Mouse (Mus musculus) myocyte (in vitro differentiated cells): ENCODE measurements around the gene 1700023F06Rik. TPM values are rescaled to one million over a fixed set of nuclear protein-coding genes. Genes with fewer than 3 reads are reported as not detected.

Experiments used
- H3K27me3 ChIP-seq: one replicate; pipeline ENCODE4 v1.6.1; 2011; ENCODE audit not compliant: control insufficient read depth, insufficient read depth, insufficient read length
- H3K36me3 ChIP-seq: one replicate; pipeline ENCODE4 v1.6.1; 2011; ENCODE audit not compliant: control insufficient read depth, insufficient read depth
- H3K4me2 ChIP-seq: one replicate; pipeline ENCODE4 v1.6.1; 2011; ENCODE audit warnings: low read depth, control low read depth
- H3K4me3 ChIP-seq: one replicate; pipeline ENCODE4 v1.5.1; 2011; ENCODE audit warnings: mild to moderate bottlenecking, control low read depth, moderate library complexity
- H3K79me2 ChIP-seq: one replicate; pipeline ENCODE4 v1.6.1; 2011; ENCODE audit not compliant: control insufficient read depth, insufficient read depth
- H3ac ChIP-seq: one replicate; pipeline ENCODE4 v1.6.1; 2011; ENCODE audit not compliant: control insufficient read depth, insufficient read length
- CEBPB ChIP-seq: IDR thresholded peaks from 2 replicates; pipeline ENCODE4 v1.6.1; 2011; ENCODE audit warnings: mild to moderate bottlenecking, moderate library complexity; ENCODE audit not compliant: poor library complexity, insufficient read depth, severe bottlenecking
- E2F4 ChIP-seq: IDR thresholded peaks from one replicate; pipeline ENCODE4 v1.6.1; 2011; ENCODE audit warnings: mild to moderate bottlenecking, control low read depth, moderate library complexity; ENCODE audit not compliant: insufficient read depth
- MAX ChIP-seq: IDR thresholded peaks from one replicate; pipeline ENCODE4 v1.6.1; 2011; ENCODE audit warnings: low read depth, mild to moderate bottlenecking, control low read depth
- MYOD1 ChIP-seq, 3 experiments: IDR thresholded peaks; one replicate each; pipeline ENCODE4 v1.6.1; 2011; ENCODE audit warnings: control low read depth in 2 of 3, low read depth in 2 of 3, mild to moderate bottlenecking in 2 of 3, moderate library complexity in 1 of 3; ENCODE audit not compliant: insufficient read length in 2 of 3, control insufficient read depth in 1 of 3
- MYOG ChIP-seq, 3 experiments: IDR thresholded peaks; one replicate each; pipeline ENCODE4 v1.6.1; 2011; ENCODE audit warnings: control low read depth in 2 of 3, low read depth in 2 of 3, mild to moderate bottlenecking in 2 of 3; ENCODE audit not compliant: insufficient read length in 2 of 3, control insufficient read depth in 1 of 3, insufficient read depth in 1 of 3
- POLR2A ChIP-seq: IDR thresholded peaks from one replicate; pipeline ENCODE4 v1.6.1; 2011; ENCODE audit warnings: low read depth, mild to moderate bottlenecking, control low read depth, moderate library complexity; ENCODE audit not compliant: insufficient read length
- POLR2AphosphoS2 ChIP-seq: IDR thresholded peaks from one replicate; pipeline ENCODE4 v1.6.1; 2011; ENCODE audit warnings: low read depth, control low read depth; ENCODE audit not compliant: insufficient read length
- REST ChIP-seq: IDR thresholded peaks from one replicate; pipeline ENCODE4 v1.6.1; 2011; ENCODE audit warnings: mild to moderate bottlenecking, control low read depth, moderate library complexity; ENCODE audit not compliant: insufficient read depth, insufficient read length
- SRF ChIP-seq: IDR thresholded peaks from one replicate; pipeline ENCODE4 v1.6.1; 2011; ENCODE audit warnings: low read depth; ENCODE audit not compliant: control insufficient read depth, insufficient read length
- TCF12 ChIP-seq: IDR thresholded peaks from one replicate; pipeline ENCODE4 v1.6.1; 2011; ENCODE audit warnings: mild to moderate bottlenecking, control low read depth; ENCODE audit not compliant: poor library complexity, insufficient read depth, severe bottlenecking
- TCF3 ChIP-seq: IDR thresholded peaks from one replicate; pipeline ENCODE4 v1.6.1; 2011; ENCODE audit warnings: low read depth, control low read depth; ENCODE audit not compliant: insufficient read length
- USF1 ChIP-seq: IDR thresholded peaks from one replicate; pipeline ENCODE4 v1.6.1; 2011; ENCODE audit warnings: low read depth, mild to moderate bottlenecking, control low read depth, moderate library complexity
- polyA plus RNA-seq: library from polyadenylated mRNA; unstranded; fragments of >200 nt; fragmentation: generic; extraction: Trizol; gene quantifications from one replicate; pipeline ENCODE4 v1.2.1, GENCODE M21; 2012; ENCODE audit warnings: missing spikeins

1700023F06Rik gene
- polyA plus RNA-seq, 1 experiment: not detected

- TF ChIP-seq E2F4 (no peak), POLR2AphosphoS2 (peak; percentile 27)
- Histone ChIP-seq H3K27me3 (no peaks in the 10 kb centered on the region), H3K36me3 (peaks cover 29% of the 10 kb centered on the region), H3K4me2 (no peak overlapping the region), H3K79me2 (no peaks in the 10 kb centered on the region), H3K4me3 (no peak overlapping the region), H3ac (no peak overlapping the region)
Measured at GRCm38 (mm10) chr11:103219259-103219658, 10.9 kb upstream of the 1700023F06Rik start.

DNA sequence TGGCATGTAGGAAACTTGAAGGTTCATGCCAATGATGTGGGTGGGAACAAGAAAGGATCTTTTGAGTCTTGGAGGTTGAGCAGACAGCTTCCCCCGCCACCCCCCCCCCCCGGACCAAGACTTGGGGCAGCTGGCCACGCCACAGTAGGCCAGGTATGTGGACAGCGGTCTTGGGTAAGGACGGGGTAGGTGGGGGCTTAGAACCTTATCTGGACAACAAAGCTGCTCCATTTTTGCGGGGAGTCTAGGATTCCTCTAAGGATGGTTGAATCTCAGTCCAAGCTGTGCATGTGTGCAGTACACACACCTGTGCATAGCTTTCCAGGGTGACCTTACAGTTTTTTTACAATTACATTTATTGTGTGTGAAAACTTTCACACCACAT, 10.2 kb upstream of the 1700023F06Rik start:
- Histone ChIP-seq H3K4me2 (peak overlapping the region; percentile 12), H3K36me3 (peaks cover 21% of the 10 kb centered on the region), H3K79me2 (no peaks in the 10 kb centered on the region), H3K27me3 (no peaks in the 10 kb centered on the region), H3K4me3 (no peak overlapping the region), H3ac (no peak overlapping the region)
- TF ChIP-seq MYOG (IDR thresholded peaks at IDR 0.05; ENCODE audit: control insufficient read depth in 1 of 3, insufficient read depth in 1 of 3, insufficient read length in 2 of 3, low read depth in 2 of 3) (no peak), POLR2A (peak; percentile 3)

- no peaks in the 10 kb centered on the region for H3K79me2 ChIP-seq
- no peaks in the 10 kb centered on the region for H3K27me3 ChIP-seq
- no peak within 1 kb of the TSS for H3ac ChIP-seq
- H3K4me2 ChIP-seq: peak within 1 kb of the TSS; percentile 46
- peaks cover 21% of the 10 kb centered on the region for H3K36me3 ChIP-seq
- peak; percentile 80 for TF ChIP-seq POLR2AphosphoS2
- peak in 2 of 3 experiments; percentile 94 for TF ChIP-seq MYOG (IDR thresholded peaks at IDR 0.05; ENCODE audit: control insufficient read depth in 1 of 3, insufficient read depth in 1 of 3, insufficient read length in 2 of 3, low read depth in 2 of 3)
- TF ChIP-seq USF1: no peak
- no peak for TF ChIP-seq CEBPB
- TF ChIP-seq MYOD1 (IDR thresholded peaks at IDR 0.05; ENCODE audit: control insufficient read depth in 1 of 3, insufficient read length in 2 of 3, low read depth in 2 of 3): peak in 2 of 3 experiments; percentile 92 to 96
- peak; percentile 29 for TF ChIP-seq POLR2A
- TF ChIP-seq MAX: no peak
- no peak for TF ChIP-seq REST
- no peak for TF ChIP-seq TCF12
- TF ChIP-seq E2F4: no peak
- TF ChIP-seq TCF3: peak; percentile 39
- no peak within 1 kb of the TSS for H3K4me3 ChIP-seq
Measured at GRCm38 (mm10) chr11:103217790-103218516, 9.6 kb upstream of the 1700023F06Rik start, which contains the start of gene Spata32. TSS of gene Spata32 (minus strand) at chr11:103218432.

GRCm38 (mm10) chr11:103215355-103215754, 7.0 kb upstream of the 1700023F06Rik start:
- Histone ChIP-seq H3K36me3 (peaks cover 5% of the 10 kb centered on the region), H3ac (no peak overlapping the region), H3K4me2 (no peak overlapping the region), H3K27me3 (no peaks in the 10 kb centered on the region), H3K4me3 (no peak overlapping the region), H3K79me2 (no peaks in the 10 kb centered on the region)
- TF ChIP-seq MYOD1 (IDR thresholded peaks at IDR 0.05; ENCODE audit: control insufficient read depth in 1 of 3, insufficient read length in 2 of 3, low read depth in 2 of 3) (no peak), TCF3 (no peak), E2F4 (no peak), POLR2A (no peak), REST (no peak), MYOG (IDR thresholded peaks at IDR 0.05; ENCODE audit: control insufficient read depth in 1 of 3, insufficient read depth in 1 of 3, insufficient read length in 2 of 3, low read depth in 2 of 3) (no peak), CEBPB (no peak), USF1 (no peak), SRF (no peak), MAX (no peak), POLR2AphosphoS2 (no peak), TCF12 (no peak)

GRCm38 (mm10) chr11:103213712-103214111, 5.4 kb upstream of the 1700023F06Rik start:
- no peak overlapping the region for H3ac ChIP-seq
- no peak for TF ChIP-seq POLR2A
- H3K4me2 ChIP-seq: no peak overlapping the region
- H3K4me3 ChIP-seq: no peak overlapping the region
- peaks cover 11% of the 10 kb centered on the region for H3K27me3 ChIP-seq
- no peaks in the 10 kb centered on the region for H3K36me3 ChIP-seq
- H3K79me2 ChIP-seq: no peaks in the 10 kb centered on the region
